ENCODE assay signal across 8 mouse cellular contexts in the genomic region with DNA sequence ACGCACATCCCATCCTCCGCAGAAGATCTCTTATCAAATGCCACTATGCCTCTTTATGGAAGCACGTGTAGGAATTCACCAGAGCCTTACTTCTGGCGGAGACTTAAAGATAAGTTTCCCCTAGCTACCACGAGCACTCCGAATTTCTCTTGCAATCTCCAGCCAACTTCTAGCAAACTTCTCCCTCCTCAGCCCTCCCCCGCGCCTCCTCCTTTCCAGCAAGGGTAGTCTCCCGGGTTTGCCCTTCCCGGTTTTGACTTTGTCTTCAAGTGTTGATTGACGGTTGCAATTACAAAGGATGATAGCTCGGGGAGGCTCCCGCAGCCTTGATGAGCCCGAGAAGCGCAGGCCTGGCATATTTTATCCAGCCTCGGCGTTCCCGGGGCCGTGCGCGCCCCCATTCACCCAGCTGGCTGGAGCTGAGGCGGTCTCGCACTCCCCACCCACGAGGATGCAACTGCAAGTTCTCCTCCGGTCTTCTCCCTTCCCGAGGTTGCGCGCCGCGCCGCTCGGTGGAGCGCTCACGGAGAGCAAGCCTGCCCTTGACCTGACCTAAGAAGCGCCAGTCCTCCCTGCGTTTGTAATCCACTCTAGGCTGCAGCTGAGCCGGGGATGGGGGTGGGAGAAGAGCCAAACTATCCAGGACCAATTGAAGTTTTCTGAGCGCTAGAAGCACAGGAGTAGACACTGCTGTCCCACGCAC. TPM values are rescaled to one million over a fixed set of nuclear protein-coding genes. Genes with fewer than 3 reads are reported as not detected.
DNase-seq lines count a peak whose midpoint lies in the region; ATAC-seq lines count a peak whose summit lies in the region.

No protein-coding gene starts in this region.

- H3K4me3 ChIP-seq in lung, embryonic 15.5 days: peak overlapping the region; percentile 29
- H3K4me3 ChIP-seq in hindbrain, embryonic 11.5 days (ENCODE audit: low read depth, low read length): peak overlapping the region; percentile 28
- peak overlapping the region; percentile 36 for H3K4me3 ChIP-seq in liver, embryonic 16.5 days (ENCODE audit: low read depth, low read length)

- ATAC-seq in lung, embryonic 15.5 days (ENCODE audit: borderline replicate concordance, extremely low read depth, low FRiP score, low TSS enrichment): no peak; the same call in 1 of the 2 replicates
- ATAC-seq in hindbrain, embryonic 11.5 days (ENCODE audit: low FRiP score): 0 out of 2 replicates have a peak, but pooled peaks have one; percentile 23
- ATAC-seq in liver, embryonic 16.5 days (ENCODE audit: low read depth): no peak
- ATAC-seq in granulocyte monocyte progenitor cell, adult 5-6 weeks (replicated peaks; ENCODE audit: poor library complexity, severe bottlenecking): no peak

- H3K4me2 ChIP-seq in lung, embryonic 15.5 days: peak overlapping the region; percentile 62
- peak overlapping the region; percentile 50 for H3K4me2 ChIP-seq in hindbrain, embryonic 11.5 days (replicated peaks; ENCODE audit: low read depth, low read length)
- peak overlapping the region; percentile 56 for H3K4me2 ChIP-seq in liver, embryonic 16.5 days (ENCODE audit: low read depth, low read length)

- peaks cover 33% of the 10 kb centered on the region for H3K4me1 ChIP-seq in lung, embryonic 15.5 days
- H3K4me1 ChIP-seq in hindbrain, embryonic 11.5 days (replicated peaks; ENCODE audit: control insufficient read depth, insufficient read depth, low read length): peaks cover 11% of the 10 kb centered on the region
- no peaks in the 10 kb centered on the region; the same call in 1 of the 2 replicates for H3K4me1 ChIP-seq in liver, embryonic 16.5 days (ENCODE audit: control insufficient read depth, low read depth, low read length)

- H3K9me3 ChIP-seq in lung, embryonic 15.5 days: no peaks in the 10 kb centered on the region
- H3K9me3 ChIP-seq in hindbrain, embryonic 11.5 days (ENCODE audit: control insufficient read depth, low read length): no peaks in the 10 kb centered on the region
- H3K9me3 ChIP-seq in liver, embryonic 16.5 days (replicated peaks; ENCODE audit: control insufficient read depth, low read length): no peaks in the 10 kb centered on the region

- H3K27ac ChIP-seq in lung, embryonic 15.5 days: no peak overlapping the region
- H3K27ac ChIP-seq in hindbrain, embryonic 11.5 days (ENCODE audit: low read depth, low read length): no peak overlapping the region
- no peak overlapping the region for H3K27ac ChIP-seq in liver, embryonic 16.5 days (ENCODE audit: low read length)

- H3K9ac ChIP-seq in lung, embryonic 15.5 days: no peak overlapping the region; the same call in 1 of the 2 replicates
- no peak overlapping the region; the same call in 1 of the 2 replicates for H3K9ac ChIP-seq in hindbrain, embryonic 11.5 days (ENCODE audit: low read depth, low read length)
- H3K9ac ChIP-seq in liver, embryonic 16.5 days (ENCODE audit: low read depth, low read length): peak overlapping the region; percentile 9; the same call in 1 of the 2 replicates

- no peaks in the 10 kb centered on the region for H3K36me3 ChIP-seq in lung, embryonic 15.5 days
- H3K36me3 ChIP-seq in hindbrain, embryonic 11.5 days (ENCODE audit: control insufficient read depth, insufficient read depth, low read length): no peaks in the 10 kb centered on the region
- no peaks in the 10 kb centered on the region for H3K36me3 ChIP-seq in liver, embryonic 16.5 days (ENCODE audit: control insufficient read depth, insufficient read depth)

- no peak for DNase-seq in lung, postnatal 14 days
- peak; percentile 72 for DNase-seq in embryo, embryonic 9.5 days (ENCODE audit: extremely low spot score)
- DNase-seq in hindbrain, embryonic 11.5 days (ENCODE audit: low spot score): peak; percentile 67
- no peak for DNase-seq in spleen, postnatal 36 days (ENCODE audit: low spot score in 2 of 2)
- DNase-seq in spleen, postnatal 4 days (ENCODE audit: low spot score in 2 of 2): no peak

- under 1% methylated on average over 39 of the region's 39 CpGs for WGBS in lung, embryonic 15.5 days
- under 1% methylated on average over 39 of the region's 39 CpGs for WGBS in hindbrain, embryonic 11.5 days
- WGBS in liver, embryonic 16.5 days (ENCODE audit: insufficient replicate concordance): 2% methylated on average over 39 of the region's 39 CpGs

- H3K27me3 ChIP-seq in lung, embryonic 15.5 days: peaks cover 95% of the 10 kb centered on the region
- H3K27me3 ChIP-seq in hindbrain, embryonic 11.5 days (ENCODE audit: control insufficient read depth, insufficient read depth, low read length): peaks cover 74% of the 10 kb centered on the region
- peaks cover 57% of the 10 kb centered on the region for H3K27me3 ChIP-seq in liver, embryonic 16.5 days (ENCODE audit: control insufficient read depth, insufficient read depth, low read depth, low read length)

RNA-seq across cellular contexts. Expression of a gene that starts 7.5 kb away (rescaled TPM):
- 2.0 and 2.4 TPM in 2 replicates for polyA plus RNA-seq in lung, embryonic 15.5 days (2015; fragmentation: Nextera tagmentation; extraction: Ambion mirVana)
- 0.26 and 0.68 TPM in 2 replicates for polyA plus RNA-seq in hindbrain, embryonic 11.5 days (2014; fragmentation: Nextera tagmentation; extraction: Ambion mirVana)
- 2.2 and 2.9 TPM in 2 replicates for polyA plus RNA-seq in liver, embryonic 16.5 days (2015; fragmentation: Nextera tagmentation; extraction: Ambion mirVana)
- not detected in 2 replicates for total RNA-seq in granulocyte monocyte progenitor cell, adult 5-6 weeks (2014; fragmentation: Nextera tagmentation)
- not detected in 2 replicates for total RNA-seq in granulocyte monocyte progenitor cell, adult 5-6 weeks (2017)

Comparison
In these comparisons a context has a peak if more than half of its experiments do, and no peak if none do; other contexts are left out.
1. DNase-seq: peak in embryo, embryonic 9.5 days (single experiment) and hindbrain, embryonic 11.5 days (single experiment); none in lung, postnatal 14 days (single experiment), spleen, postnatal 36 days (0 of 2) and spleen, postnatal 4 days (0 of 2).
2. Peak in every context shown above with its lines, with median percentiles within 50 percentile points of each other: H3K4me2 ChIP-seq and H3K4me3 ChIP-seq.